Mouse (Mus musculus) gastrocnemius, adult 18-20 months (tissue): Measurements from ENCODE around the gene Olfr1093. TPM values are rescaled to one million over a fixed set of nuclear protein-coding genes. Genes with fewer than 3 reads are reported as not detected.

Experiments used
- DNase-seq: peaks from one replicate; pipeline ENCODE4 v3.0.0; 2021; ENCODE audit warnings: low spot score
- long read RNA-seq, 2 experiments: library from polyadenylated mRNA; stranded (forward); transcript quantifications; one replicate each; pipeline ENCODE4 v2.0.0; 2021
- total RNA-seq, 2 experiments: library from RNA; stranded (reverse); gene quantifications; 2 replicates each; pipeline ENCODE4 v1.2.3; 2021

Olfr1093 gene
- not detected for total RNA-seq
- long read RNA-seq, experiment 1: 0 reads
- long read RNA-seq, experiment 2: 0 reads

- DNase-seq: no peak
Observed at GRCm38 (mm10) chr2:86782179-86782578, at the start of gene Olfr1093. Olfr1093 (plus strand) TSS chr2:86782479.

- no peak for DNase-seq
Observed at GRCm38 (mm10) chr2:86733601-86734000, 48.7 kb upstream of the Olfr1093 start, which contains the start of gene Olfr1089. Olfr1089 (minus strand) TSS chr2:86733701.

- DNase-seq: no peak
Observed at GRCm38 (mm10) chr2:86758893-86759292, 23.4 kb upstream of the Olfr1093 start, which contains the start of gene Olfr1090. Olfr1090 (minus strand) TSS chr2:86758993.

GRCm38 (mm10) chr2:86761050-86761449 is 21.2 kb upstream of the Olfr1093 start:
- no peak for DNase-seq

- DNase-seq: no peak
Observed at GRCm38 (mm10) chr2:86809918-86810317, 27.6 kb downstream of the Olfr1093 start, which contains the start of gene Olfr141. Olfr141 (minus strand) TSS chr2:86810018.

- DNase-seq: no peak
Observed at GRCm38 (mm10) chr2:86824363-86824762, 42.1 kb downstream of the Olfr1093 start, which contains the start of gene Olfr1094. Olfr1094 (plus strand) TSS chr2:86824663.

Other genes with a start within 250 kb of the Olfr1093 start
- not detected for gene Olfr1079, start 240.0 kb upstream of the Olfr1093 start, total RNA-seq
- not detected for gene Olfr1080, start 224.2 kb upstream of the Olfr1093 start, total RNA-seq
- gene Olfr1082, start 183.5 kb upstream of the Olfr1093 start, total RNA-seq: not detected
- gene Olfr1084, start 142.8 kb upstream of the Olfr1093 start, total RNA-seq: not detected
- not detected for gene Olfr1085, start 120.5 kb upstream of the Olfr1093 start, total RNA-seq
- not detected for gene Olfr1086, start 102.4 kb upstream of the Olfr1093 start, total RNA-seq
- gene Olfr1087, start 84.1 kb upstream of the Olfr1093 start, total RNA-seq: not detected
- not detected for gene Olfr1089, start 48.8 kb upstream of the Olfr1093 start, total RNA-seq
- not detected for gene Olfr1090, start 23.5 kb upstream of the Olfr1093 start, total RNA-seq
- gene Olfr141, start 27.5 kb downstream of the Olfr1093 start, total RNA-seq: not detected
- not detected for gene Olfr1094, start 42.2 kb downstream of the Olfr1093 start, total RNA-seq
- gene Olfr1095, start 69.2 kb downstream of the Olfr1093 start, total RNA-seq: not detected
- gene Gm13723, start 92.3 kb downstream of the Olfr1093 start, total RNA-seq: not detected
- not detected for gene Olfr1097, start 109.7 kb downstream of the Olfr1093 start, total RNA-seq
- gene Olfr1098, start 142.1 kb downstream of the Olfr1093 start, total RNA-seq: not detected
- not detected for gene Olfr1099, start 178.2 kb downstream of the Olfr1093 start, total RNA-seq
- gene Olfr1100, start 197.5 kb downstream of the Olfr1093 start, total RNA-seq: not detected
- not detected for gene Olfr1101, start 208.7 kb downstream of the Olfr1093 start, total RNA-seq
- gene Olfr1102, start 215.9 kb downstream of the Olfr1093 start, total RNA-seq: not detected
- not detected for gene Olfr1104, start 244.6 kb downstream of the Olfr1093 start, total RNA-seq